Mouse (Mus musculus): Measurements from ENCODE around the gene Tmem161a.

DNA sequence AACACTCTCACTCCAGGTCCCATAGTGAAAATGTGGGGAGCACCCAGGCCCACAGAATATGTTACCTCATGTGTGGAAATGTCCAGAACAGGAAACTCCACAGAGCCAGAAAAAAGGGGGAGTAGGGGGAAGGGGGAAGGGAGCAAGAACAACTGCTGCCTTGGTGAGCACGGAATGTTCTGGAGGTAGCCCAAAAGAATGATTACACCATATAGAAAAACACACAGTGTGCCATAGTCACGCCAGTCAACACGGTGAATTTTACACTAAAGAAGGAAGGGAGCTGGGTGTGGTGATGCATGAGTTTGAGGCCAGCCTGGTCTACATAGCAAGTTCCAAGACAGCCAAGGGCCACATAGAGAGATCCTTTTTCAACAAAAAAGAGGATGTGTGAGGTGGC, 8.8 kb upstream of the Tmem161a start:
- TF ChIP-seq GATA1 (IDR thresholded peaks at IDR 0.05; ENCODE audit: borderline replicate concordance, low read length) (no peak), FLI1 (IDR thresholded peaks at IDR 0.05; ENCODE audit: low read length) (no peak)

All from megakaryocyte, embryonic 14.5 days (primary cell).